Mouse (Mus musculus) heart, postnatal 10 days (tissue): ENCODE results near the gene Lmln. TPM values are rescaled to one million over a fixed set of nuclear protein-coding genes. Genes with fewer than 3 reads are reported as not detected.
"Not testable (repeated sequence)": the region's sequence is repeated elsewhere in the genome, so short reads cannot be mapped to it uniquely, and the experiment has no call there.

Experiments used
- DNase-seq, 2 experiments: peaks; one replicate each; pipeline ENCODE4 v3.0.0; 2021
- intact Hi-C: fragments of 180-260 bp; cut with DNase I; formaldehyde crosslinking; loops from one replicate; pipeline ENCODE4 v1.15.1; 2025
- total RNA-seq, 2 experiments: library from RNA; stranded (reverse); gene quantifications; 2 replicates each; pipeline ENCODE4 v1.2.3; 2021

Gene Lmln
- total RNA-seq, 2 experiments from 2014 or later: 2.2 to 2.3 TPM

DNA sequence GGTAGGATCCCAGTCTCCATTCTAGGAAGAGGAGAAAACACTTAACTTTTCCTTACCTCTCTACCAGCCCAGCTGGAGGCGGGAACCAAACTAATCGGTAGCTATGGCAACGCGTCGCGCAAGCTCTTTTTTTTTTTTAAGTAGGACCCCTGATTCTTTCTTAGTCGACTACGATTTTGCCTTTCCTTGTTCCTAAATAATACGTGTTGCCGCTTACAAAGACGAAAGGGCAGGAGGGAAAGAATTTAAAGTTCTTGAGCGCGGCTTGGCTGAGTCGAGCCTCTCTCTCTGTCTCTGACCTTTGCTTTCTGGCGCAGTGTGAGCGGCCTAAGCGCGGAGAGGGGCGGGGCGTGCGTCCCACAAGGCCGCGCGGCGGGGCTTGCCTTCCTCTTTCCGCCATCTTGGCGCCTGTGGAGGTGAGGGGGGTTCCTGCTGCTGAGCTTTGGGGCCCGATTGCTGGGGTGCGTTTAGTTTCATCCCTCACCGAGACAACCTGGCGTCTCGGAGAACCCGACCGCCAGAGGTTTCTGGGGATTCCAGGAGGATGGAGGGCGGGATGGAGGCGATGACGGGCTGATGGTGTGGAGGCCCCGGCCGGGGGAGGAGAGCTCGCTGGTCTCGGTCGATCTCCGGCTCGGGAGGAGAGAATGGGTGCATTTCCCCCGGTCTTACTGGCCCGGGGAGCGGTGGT, 6.1 kb upstream of the Lmln start, which contains the start of the genes Iqcg and Rpl35a:
TSS of gene Iqcg (minus strand) at position 124 of the 691 bp plus-strand sequence.
TSS of gene Rpl35a (plus strand) at position 359 of the 691 bp plus-strand sequence.
- intact Hi-C loops: no loop called here
- DNase-seq: peak; percentile 93 to 94

DNA sequence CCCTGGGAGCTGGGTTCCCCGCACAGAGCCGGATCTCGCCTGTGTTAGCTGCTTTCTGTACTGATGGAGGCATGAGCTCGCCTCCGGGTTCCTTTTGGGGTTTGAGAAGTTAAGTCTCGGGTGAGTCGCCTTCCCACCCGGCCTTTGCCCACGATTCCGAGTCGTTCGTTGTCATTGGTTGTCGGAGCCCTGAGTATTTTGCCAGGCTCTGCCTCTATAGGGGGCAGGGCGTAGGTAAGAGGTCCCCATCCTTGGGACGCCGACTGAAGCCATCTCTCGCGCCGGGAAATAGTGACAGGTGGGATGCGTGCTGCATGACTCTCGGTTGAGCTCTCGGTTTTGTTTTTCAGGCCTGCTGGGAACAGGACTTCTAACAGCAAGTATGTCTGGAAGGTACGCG, 5.5 kb upstream of the Lmln start:
- no peak for DNase-seq
- intact Hi-C loops: no loop called here

DNA sequence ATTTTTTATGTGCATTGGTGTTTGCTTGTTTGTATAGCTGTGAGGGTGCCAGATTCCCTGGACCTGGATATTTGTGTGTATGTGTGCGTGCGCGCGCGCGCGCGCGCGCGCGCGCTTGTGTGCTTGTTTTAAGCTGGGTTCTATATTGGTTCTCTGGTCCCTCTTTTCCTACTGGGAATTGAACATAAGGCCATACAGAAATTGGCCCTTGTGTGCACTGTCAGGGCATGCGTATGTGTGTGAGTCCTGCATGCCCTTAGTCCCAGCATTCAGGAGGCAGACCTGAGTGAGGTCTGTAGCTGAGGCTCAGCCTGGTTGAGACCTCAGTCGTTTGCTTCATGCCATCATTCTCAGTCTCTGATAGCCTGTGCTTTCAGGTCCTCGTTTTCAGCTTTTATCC, 4.3 kb upstream of the Lmln start:
- intact Hi-C loops: no loop called here
- DNase-seq: no peak

DNA sequence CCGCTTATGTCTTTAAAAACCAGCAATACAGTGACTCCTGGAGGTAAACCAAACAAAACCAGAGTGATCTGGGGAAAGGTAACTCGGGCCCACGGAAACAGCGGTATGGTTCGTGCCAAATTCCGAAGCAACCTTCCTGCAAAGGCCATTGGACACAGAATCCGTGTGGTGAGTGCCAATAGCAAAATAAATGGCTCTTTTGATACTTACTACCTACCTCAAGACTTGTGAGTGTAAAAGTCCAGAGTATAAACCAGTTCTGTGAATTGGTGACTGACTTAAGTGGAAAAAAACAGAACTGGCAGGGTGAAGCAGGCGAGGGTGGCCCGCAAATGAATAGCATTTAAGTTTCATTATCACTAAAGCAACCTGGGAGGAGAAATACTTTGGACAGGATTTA, 3.7 kb upstream of the Lmln start:
- DNase-seq, intact Hi-C loops: not testable (repeated sequence)

DNA sequence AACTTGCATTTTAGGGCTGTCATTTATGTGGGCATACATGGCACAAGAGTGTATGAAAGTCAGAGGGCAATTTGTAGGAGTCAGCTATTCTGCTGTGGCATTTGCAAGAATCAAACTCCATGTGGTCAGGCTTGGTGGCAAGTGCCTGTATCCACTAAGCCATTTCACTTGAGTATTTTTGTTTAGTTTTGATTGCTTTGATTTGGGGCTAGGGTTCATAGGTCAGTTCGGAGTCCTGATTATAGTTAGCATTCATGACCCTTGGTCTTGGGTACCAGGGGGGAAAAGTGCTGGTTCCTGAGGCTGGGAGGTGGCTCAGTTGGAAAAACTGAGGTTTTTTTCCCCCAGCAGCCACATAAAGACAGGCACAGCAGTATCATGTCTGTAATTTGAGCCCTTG, 2.9 kb upstream of the Lmln start:
- no peak for DNase-seq
- intact Hi-C loops: no loop called here

DNA sequence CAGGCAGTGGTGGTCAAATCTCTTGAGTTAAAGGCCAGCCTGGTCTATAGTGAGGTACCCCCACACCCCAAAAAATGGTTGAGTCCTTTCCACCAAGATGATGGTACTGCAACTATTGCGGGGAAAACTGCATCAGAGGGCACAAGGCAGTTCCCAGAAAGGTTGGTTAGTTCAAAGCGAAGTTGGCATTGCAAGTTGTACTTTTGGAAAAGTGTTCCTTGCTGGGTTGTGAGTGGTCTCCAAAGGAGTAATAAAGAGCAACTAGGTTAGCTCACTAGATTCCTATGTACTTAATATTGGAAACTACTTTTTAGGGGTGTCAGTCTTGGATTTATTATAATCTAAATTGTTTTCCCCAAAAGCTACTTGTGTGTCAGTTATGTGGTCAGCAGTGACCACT, 1.4 kb upstream of the Lmln start:
- intact Hi-C loops: no loop called here
- DNase-seq: no peak

DNA sequence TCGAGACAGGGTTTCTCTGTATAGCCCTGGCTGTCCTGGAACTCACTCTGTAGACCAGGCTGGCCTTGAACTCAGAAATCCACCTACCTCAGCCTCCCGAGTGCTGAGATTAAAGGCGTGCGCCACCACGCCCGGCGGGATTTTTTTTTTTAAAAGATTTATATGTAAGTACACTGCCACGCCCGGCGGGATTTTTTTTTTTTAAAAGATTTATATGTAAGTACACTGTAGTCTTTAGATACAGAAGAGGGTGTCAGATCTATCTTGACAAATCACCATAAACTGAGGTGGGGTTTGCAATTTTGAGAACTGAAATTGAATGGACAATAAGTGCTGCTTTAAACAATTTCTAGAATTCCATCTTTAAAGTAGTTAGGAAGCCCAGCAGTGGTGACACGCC, 921 bp upstream of the Lmln start:
- DNase-seq: no peak
- intact Hi-C loops: no loop called here

DNA sequence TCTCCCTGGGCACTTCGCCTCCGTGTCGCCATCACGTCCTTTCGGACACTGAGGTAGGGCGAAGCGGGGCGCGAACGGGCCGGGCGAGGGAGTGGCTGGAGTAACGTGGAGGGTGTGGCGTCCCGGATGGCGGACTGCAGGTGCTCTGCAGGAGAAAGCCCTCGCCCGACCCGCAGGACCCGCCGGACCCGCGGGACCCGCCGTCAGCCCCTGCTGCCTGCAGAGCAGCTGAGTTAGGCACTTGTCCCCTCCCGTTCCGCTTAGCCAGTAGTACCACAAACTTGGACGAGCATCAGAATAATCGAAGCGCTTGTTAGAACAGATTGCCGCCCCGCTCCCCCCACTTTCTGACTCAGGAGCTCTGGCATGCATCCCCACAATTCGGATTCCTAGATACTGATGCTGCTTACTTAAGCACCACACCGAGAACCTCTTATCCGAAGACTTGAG, 386 bp downstream of the Lmln start:
- no peak for DNase-seq
- intact Hi-C loops: no loop called here

DNA sequence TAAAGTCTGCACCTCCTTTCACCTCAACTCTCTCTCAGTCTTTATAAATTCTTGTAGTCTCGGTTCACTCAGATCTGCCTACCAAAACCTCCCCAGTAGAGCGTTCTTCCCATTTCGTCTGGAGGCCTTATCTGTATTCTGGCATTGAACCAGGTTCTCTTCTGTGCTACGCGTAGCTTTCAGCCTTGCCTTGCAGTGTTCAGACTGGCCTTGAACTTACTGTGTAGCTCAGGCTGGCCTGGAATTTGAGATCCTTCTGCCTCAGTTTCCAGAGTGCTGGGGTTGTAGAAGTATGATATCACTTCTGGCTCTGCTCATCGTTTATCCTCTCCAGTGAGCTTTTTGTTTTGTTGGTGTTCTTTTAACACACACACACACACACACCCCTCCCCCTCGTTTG, 946 bp downstream of the Lmln start:
- intact Hi-C loops: no loop called here
- DNase-seq: peak in 1 of 2 experiments; percentile 24

DNA sequence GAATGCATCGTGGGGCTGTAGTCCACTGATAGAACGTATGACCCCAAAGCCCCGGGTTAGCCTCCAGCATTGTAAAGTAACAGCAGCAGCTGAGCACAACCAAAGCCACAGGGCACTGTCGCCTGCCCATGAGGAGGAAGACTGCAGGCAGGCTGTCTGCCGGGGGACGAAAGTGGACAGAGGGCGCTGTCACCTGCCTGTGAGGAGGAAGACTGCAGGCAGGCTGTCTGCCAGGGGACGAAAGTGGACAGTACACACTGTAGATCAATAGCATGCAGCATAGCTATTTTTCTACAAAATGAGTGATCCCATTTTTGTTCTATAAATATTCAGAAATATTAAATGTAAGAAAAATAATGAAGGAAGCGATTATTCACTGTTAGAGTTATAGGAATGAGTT, 2.3 kb downstream of the Lmln start:
- DNase-seq: no peak
- intact Hi-C loops: no loop called here

DNA sequence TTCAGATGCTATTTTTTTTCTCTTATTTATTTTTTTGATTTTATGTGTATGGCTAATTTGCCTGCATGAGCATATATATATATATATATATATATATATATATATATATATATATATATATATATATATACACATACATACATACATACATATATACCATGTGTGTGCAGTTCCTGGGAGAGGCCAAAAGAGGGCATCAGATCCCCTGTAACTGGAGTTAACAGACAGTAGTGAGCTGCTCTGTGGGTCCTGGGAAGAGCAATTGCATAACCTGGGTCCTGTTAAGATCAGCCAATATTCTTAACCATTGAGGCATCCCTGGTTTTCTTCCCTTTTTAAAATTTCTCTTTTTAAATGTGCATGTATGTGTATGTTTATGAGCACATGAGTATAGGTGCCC, 8.6 kb downstream of the Lmln start:
- intact Hi-C loops: no loop called here

DNA sequence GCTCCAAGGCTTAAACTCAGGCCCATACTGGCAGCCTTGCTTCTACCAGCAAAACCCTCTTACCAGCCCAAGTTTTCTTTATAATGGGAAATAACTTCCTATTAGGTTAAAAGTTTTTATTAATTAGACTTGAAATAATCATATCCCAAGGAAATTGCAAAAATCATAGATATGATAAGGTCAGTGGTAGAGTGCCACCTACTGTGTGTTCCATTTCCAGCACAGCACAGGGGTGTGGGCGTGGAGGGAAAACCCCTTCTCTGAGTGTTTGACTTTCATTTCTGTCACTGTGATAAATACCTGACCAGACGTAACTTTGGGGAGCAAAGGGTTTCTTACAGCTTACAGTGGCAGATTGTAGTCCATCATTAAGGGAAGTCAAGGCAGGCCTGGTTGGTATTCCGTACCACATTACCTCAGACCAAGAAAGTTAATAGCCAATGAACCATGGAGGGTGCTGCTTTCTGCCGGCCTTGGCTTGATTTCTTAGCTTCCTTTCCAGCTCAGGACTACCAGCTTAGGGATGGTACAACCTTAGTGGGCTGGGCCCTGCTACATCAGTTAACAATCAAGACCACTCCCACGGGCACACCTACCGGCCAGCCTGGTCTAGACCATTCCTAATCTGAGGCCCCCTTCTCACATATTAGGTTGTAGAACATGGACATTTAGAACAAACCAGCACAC, 10.7 kb downstream of the Lmln start:
- intact Hi-C loops: no loop called here
- DNase-seq: no peak

More for the DNA sequence above, 8.6 kb downstream of the Lmln start:
- no peak for DNase-seq

DNA sequence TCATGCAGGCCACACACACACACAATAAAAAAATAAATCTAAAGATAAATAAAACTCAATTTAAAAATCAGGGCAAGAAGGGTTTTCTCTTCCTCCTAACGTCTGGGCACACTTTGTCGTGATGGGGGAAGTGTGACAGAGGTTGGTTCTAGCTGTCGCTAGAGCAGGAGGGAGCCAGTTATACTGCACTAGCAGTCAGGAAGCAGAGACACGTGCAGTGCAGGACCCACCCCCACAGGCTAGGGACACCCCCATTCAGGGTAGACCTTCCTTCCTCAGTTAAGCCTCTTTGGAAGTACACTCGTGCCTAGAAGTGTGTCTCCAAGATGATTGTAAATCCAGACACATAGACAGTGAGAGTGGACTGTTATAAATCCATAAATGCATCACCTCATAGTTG, 12.6 kb downstream of the Lmln start:
- no peak for DNase-seq
- intact Hi-C loops: no loop called here

DNA sequence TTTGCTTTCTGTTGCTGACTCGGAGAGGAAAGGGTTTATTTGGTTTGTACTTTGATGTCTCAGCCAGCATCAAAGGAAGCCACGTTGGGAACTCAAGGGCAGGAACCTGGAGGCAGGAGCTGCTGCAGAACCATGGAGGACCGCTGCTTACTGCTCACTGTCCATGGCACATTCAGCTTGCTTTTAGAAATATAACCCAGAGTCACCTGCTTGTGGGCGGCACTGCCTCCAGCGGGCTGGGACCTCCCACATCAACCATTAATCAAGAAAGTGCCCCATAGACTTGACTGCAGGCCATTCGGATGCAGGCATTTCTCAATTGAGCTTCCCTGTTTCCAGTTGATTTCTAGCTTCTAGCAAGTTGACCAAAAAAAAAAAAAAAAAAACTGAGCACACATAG, 13.8 kb downstream of the Lmln start:
- intact Hi-C loops: no loop called here
- DNase-seq: no peak

DNA sequence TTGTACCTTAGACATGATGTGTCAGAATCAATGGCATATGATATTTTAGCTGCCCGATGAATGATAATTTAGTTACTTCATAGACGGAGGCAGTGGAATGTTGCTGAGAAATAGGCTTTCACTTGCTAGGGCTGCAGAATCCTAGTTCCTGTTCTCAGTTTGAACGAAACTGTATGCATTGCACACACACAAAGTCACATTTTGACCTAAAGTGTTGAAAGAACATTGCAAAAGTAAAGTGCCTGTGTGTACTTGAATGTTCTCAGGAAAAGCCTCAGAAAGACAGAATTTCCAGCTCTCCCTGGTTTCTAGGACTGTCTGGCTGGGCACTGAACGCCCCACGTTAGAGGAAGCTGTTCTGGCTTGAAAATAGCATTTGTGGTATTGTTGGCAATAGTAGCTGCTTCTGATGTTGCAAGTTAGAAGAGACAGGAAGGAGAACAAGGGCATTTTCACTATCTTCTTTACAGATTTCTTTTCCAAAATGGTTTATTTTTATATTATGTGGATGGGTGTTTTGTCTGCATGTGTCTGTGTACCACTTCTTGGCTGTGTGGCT, 14.8 kb downstream of the Lmln start:
- no peak for DNase-seq
- intact Hi-C loops: no loop called here

DNA sequence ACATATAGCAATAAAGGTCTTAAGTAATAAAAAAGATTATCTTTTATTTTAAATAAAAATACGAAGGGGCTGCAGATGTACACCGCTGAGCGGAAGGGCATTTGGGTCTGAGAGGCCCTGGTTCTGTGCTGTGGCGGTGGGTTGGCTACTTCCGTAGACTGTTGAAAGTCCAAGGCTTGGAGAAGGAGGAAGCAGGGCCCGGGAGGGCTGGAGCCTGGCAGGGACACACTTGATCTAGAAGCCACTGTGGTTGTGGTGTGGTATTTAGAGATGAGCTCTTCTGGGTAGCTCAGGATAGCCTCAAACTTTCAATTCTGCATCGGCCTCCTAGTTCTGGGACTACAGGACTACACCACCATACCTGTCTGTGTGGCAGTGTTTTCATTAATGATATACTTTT, 17.7 kb downstream of the Lmln start:
- no peak for DNase-seq
- intact Hi-C loops: no loop called here

DNA sequence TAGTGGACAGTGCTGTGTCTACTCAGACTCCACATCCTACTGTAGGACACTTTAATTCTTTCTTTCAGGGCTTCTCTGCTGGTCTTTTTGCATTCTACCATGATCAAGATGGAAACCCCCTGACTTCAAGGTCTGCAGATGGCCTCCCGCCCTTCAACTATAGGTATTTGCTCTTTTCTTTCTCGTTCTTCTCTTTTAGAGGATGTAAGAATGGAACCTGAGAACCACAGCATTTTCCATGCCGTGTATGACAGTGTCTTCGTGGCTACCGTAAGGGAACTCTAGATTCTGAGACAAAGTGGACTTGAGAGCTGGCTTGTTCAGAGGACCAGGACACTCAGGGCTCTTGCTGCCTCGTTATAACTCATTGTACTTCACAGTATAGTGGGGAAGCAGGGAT, 20.6 kb downstream of the Lmln start:
- intact Hi-C loops: no loop called here
- no peak for DNase-seq

DNA sequence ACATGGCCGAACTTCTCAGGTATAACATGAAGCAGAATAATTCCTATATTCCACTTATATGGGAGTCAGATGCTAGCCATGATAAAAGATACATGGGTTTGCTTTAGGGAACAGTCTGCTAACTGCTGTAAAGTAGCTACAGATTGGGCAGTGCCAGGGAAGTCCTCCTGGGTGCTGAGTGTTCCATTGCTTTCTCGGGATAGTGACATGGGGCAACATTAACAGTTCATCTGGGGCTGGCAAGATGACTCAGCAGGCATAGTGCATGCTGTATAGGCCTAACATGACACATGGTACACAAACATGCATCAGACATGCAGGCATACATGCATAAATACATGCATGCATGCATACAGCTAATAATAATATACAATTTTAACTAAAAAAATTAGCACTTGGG, 21.7 kb downstream of the Lmln start:
- intact Hi-C loops: no loop called here
- DNase-seq: no peak

DNA sequence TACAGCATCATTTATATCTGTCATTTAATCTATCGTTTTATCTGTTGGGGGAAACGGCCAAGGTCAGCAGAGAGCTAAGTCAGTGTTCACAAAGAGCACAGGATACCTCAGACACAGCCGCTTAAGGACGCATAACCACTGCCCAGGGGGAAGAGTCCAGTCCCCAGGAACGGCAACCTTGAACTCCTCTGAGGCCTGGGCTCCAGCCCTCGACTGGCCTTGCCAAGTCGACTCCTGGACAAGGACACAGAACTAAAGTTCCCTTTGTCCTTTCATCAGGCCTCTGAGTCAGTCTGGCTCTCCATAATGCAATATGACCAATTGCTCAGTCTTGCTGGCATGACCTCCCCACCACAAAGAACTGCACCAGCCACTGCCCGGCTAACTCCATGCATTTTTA, 23.3 kb downstream of the Lmln start:
- no peak for DNase-seq
- intact Hi-C loops: no loop called here

DNA sequence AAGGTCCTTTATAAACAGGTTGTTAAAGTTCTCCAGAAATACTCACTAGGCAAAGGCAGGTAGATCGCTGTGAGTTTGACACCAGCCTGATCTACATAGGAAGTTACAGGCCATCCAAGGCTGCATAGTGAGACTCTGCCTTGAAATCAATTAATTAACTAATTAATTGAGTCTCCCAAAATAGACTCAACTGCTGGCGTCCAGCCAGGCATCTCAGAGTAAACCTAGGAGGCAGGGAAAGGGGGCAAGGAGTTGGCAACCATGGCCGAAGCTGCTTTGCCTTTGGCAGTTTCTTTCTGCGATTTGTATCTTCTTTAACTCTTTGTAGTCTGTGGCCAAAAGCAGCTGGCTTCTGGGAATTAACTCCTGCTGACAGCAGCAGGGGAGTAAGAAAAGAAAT, 51.4 kb downstream of the Lmln start:
- intact Hi-C loops: no loop called here
- no peak for DNase-seq

DNA sequence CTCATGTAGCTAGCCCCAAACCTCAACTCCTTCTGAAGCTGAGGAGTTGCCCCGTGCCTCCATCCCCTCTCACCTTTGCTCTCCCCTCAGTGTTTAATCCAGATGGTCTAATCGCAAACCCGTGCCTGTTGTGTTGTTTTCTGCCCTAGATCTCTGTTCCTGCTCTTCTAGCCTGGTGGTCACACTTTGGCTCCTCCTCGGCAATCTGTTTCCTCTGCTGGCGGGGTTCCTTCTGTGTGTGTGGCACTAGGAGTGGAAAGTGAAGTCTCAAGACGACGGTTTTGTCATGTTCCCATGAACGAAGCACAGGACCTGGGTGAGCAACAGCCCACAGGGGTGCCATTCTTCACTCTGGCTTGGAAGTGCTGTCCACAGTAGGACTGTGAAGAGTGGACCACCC, 61.1 kb downstream of the Lmln start:
- DNase-seq: no peak
- intact Hi-C loops: no loop called here
